Mouse (Mus musculus): Measurements from ENCODE around the gene Suv39h1. TPM values are rescaled to one million over a fixed set of nuclear protein-coding genes. Genes with fewer than 3 reads are reported as not detected.

The Suv39h1 gene
- total RNA-seq (2023): 32.6 TPM

DNA sequence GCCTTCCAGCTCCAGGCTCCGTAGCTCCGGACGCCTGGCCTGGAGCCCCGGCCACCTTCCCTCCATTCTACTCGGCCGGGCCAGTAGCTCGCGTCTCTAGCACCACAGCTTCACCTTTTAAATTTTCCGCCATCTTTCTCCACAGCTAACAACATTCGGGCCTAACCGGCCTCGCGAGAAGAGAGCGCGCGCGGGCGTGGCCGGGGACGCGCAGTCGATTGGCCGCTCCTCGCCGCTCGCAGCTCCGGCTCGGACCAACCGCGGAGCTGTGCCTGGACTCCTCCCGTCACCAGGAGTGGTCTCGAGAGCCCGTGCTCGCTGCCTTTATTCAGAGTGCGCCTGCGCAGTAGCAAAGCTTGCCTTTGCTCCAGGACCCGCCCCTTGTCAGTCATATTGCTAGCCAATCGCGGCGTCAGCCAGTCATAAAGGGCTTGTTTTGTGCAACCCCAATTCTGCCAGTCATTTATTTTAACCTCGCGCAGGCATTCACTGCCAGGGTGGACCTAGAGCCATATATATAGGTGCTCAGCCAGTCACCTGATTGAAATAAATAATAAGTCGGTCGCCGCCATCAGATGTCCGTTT lies at the start of gene Suv39h1:
Gene Suv39h1, minus strand, starts transcription at position 331 of the 585 bp plus-strand sequence.

DNA sequence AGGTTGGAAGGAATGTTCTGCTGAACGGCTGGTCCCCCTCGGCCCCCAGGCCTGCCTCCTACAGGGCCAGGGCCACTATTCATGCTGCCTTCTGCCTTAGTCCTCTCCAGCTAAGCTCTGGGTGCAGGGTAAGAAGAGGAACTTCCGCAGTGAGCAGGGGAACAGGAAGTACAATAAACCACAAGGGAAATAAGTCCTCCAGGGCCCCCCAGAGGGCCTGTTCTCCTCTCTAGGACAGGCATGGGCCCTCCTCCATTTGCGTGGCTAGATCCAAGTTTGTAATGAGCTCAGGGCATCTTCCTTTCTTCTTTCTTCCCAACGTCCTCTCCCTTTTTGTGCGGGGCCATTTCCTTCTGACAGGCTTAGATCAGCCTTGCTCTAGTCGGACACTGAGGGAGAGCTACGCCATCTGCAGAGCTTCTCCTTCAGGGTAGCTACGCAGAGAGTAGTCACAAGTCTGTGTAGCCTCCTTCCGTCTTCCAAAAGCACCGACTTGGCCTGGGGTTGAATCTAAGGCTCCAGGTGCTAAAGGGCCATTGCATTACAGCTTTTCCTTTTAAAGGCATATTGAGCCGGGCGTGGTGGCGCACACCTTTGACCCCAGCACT lies 15.9 kb upstream of the Suv39h1 start, which contains the start of gene Was:
Gene Was, minus strand, starts transcription at position 153 of the 608 bp plus-strand sequence.

DNA sequence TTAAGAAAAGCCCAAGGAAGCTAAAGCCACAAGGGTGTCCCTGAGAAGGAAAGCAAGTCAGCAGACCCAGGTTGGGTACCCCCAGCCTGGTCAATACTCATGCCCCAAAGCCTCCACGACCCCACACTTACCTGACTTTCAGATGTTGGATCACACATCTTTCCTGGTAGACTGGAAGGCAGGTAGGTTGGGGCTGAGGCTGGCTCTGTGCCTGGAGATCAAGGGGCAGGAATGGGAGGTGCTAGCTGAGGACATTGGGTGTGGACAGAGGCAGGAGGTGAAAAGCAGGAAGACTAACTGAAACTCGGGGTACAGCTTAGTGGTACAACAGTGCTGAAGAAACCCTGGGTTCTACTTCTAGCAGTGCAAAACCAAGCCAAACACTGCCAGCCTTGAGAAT lies 56.3 kb downstream of the Suv39h1 start, which contains the start of gene Glod5:
Gene Glod5, minus strand, starts transcription at position 207 of the 400 bp plus-strand sequence.

Other genes with a start within 250 kb of the Suv39h1 start
- gene Otud5, start 233.4 kb downstream of the Suv39h1 start, total RNA-seq (2023): 214 TPM
- gene Pim2, start 196.5 kb downstream of the Suv39h1 start, total RNA-seq (2023): 121 TPM
- 38.3 TPM for gene Slc35a2, start 190.7 kb downstream of the Suv39h1 start, total RNA-seq (2023)
- gene Pqbp1, start 175.5 kb downstream of the Suv39h1 start, total RNA-seq (2023): 68.3 TPM
- gene Timm17b, start 175.4 kb downstream of the Suv39h1 start, total RNA-seq (2023): 31.9 TPM
- gene Gm10491, start 166.9 kb downstream of the Suv39h1 start, total RNA-seq (2023): not detected
- gene Gm10490, start 165.2 kb downstream of the Suv39h1 start, total RNA-seq (2023): not detected
- gene Pcsk1n, start 154.9 kb downstream of the Suv39h1 start, total RNA-seq (2023): not detected
- gene Eras, start 146.2 kb downstream of the Suv39h1 start, total RNA-seq (2023): not detected
- gene Hdac6, start 126.9 kb downstream of the Suv39h1 start, total RNA-seq (2023): 11.2 TPM
- 0.61 TPM for gene Gata1, start 96.7 kb downstream of the Suv39h1 start, total RNA-seq (2023)
- gene Glod5, start 56.3 kb downstream of the Suv39h1 start, total RNA-seq (2023): not detected
- 100 TPM for gene Was, start 15.7 kb upstream of the Suv39h1 start, total RNA-seq (2023)
- gene Wdr13, start 58.1 kb upstream of the Suv39h1 start, total RNA-seq (2023): 44.8 TPM
- gene Rbm3, start 71.1 kb upstream of the Suv39h1 start, total RNA-seq (2023): 531 TPM
- 16.1 TPM for gene Tbc1d25, start 101.4 kb upstream of the Suv39h1 start, total RNA-seq (2023)
- 41.9 TPM for gene Ebp, start 118.8 kb upstream of the Suv39h1 start, total RNA-seq (2023)
- not detected for gene Porcn, start 131.8 kb upstream of the Suv39h1 start, total RNA-seq (2023)
- gene Ftsj1, start 177.6 kb upstream of the Suv39h1 start, total RNA-seq (2023): 14.0 TPM
- not detected for gene Slc38a5, start 196.4 kb upstream of the Suv39h1 start, total RNA-seq (2023)